Mouse (Mus musculus) stomach, postnatal 0 days (tissue): ENCODE measurements around the gene Rassf2.

Source experiments
- CTCF ChIP-seq: IDR thresholded peaks from 2 replicates; pipeline ENCODE4 v1.5.1; 2016; ENCODE audit warnings: antibody characterized with exemption, low read depth, mild to moderate bottlenecking, moderate library complexity
- EP300 ChIP-seq: optimal IDR thresholded peaks from 2 replicates; pipeline ENCODE3; 2016; ENCODE audit warnings: antibody characterized with exemption

DNA sequence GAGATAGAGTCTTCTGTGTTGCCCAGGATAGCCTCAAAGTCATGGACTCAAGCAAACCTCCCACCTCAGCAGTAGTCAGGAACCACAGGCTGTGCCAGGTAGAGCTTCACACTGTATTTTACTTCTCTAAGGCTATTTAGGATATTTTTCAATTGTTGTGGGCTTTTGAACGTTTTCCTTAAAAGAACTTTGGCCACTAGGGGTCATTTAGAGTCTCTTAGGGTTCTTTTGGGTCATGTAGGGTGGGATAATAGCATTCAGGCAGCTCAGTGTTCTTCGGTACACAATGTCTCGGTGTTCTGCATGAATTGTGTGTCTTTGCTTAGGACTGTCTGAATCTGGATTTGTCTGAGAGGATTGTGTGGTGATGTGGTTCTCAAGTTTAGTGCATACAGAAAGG, 42.1 kb downstream of the Rassf2 start:
- TF ChIP-seq CTCF: peak; percentile 48
- TF ChIP-seq EP300: no peak
